Mouse (Mus musculus): Measurements from ENCODE around the gene Olfr1054. TPM values are rescaled to one million over a fixed set of nuclear protein-coding genes. Genes with fewer than 3 reads are reported as not detected.
"Not testable (repeated sequence)": the region's sequence is repeated elsewhere in the genome, so short reads cannot be mapped to it uniquely, and the experiment has no call there.

Olfr1054 gene
- polyA plus RNA-seq (2012; rRNA removed) = not detected in 2 replicates

- Histone ChIP-seq H3K27me3 (ENCODE audit: control insufficient read depth, insufficient read depth, low read length) (no peaks in the 10 kb centered on the region), H3K36me3 (ENCODE audit: control insufficient read depth, insufficient read depth, low read length) (no peaks in the 10 kb centered on the region), H3K4me3 (ENCODE audit: extremely low read depth, insufficient read depth, insufficient read length) (no peak within 1 kb of the TSS; the same call in 1 of the 2 replicates), H3K27ac (ENCODE audit: insufficient read depth, low read length) (no peak within 1 kb of the TSS), H3K4me1 (ENCODE audit: control insufficient read depth, insufficient read depth, insufficient read length) (no peaks in the 10 kb centered on the region)
- 91% methylated on average over 3 of the region's 3 CpGs for WGBS
- TF ChIP-seq POLR2A (IDR thresholded peaks at IDR 0.05; ENCODE audit: low read depth, low read length) (no peak), CTCF (IDR thresholded peaks at IDR 0.05; ENCODE audit: extremely low read depth, insufficient read depth, insufficient read length, insufficient replicate concordance) (no peak)
- DNase-seq (ENCODE audit: low read depth in 1 of 2, low spot score in 2 of 2) = no peak
Measured at GRCm38 (mm10) chr2:86335333-86335732, at the start of gene Olfr1054. TSS of gene Olfr1054 (minus strand) at chr2:86335433.

DNA sequence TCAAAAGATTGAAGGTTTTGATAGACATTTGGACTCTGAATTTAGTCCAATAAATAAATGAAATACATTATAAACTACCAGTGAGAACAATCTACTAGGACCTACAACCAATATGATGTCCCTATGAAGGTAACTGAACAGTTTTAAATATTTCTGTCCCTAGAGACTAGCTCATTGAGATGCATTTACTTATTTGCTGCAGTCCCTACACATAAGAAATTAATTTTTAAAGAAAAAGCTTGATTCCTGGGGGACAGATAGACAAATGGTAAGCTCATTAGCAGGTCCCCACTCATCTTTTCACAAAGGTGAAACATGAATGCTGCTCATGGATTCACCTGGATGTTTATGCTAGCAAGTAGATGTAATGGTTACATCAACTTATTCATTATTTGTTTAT is 43.1 kb upstream of the Olfr1054 start, which contains the start of gene Olfr1057:
Gene Olfr1057 (minus strand): TSS at position 101 of the 400 bp plus-strand sequence.
- no peak within 1 kb of the TSS for H3K27ac ChIP-seq (ENCODE audit: insufficient read depth, low read length)

DNA sequence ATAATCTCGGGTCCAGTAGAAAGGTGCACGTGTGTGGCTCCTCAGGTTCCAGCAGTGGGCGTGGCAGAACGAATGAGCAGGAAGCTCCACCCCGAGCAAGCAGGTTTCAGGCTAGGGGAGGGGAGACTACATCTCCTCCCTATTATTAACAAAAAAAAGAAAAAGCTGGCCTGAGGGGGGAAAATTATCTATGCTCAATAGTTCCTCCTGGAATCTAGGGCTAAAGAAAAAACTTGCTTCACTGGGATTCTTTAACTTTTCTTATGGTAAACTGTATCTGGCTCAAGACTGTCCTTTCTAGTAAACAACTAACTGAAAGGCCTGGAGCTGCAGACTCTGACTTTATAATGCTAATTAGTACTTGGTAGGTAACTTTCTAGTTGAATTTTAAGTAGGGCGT is 31.1 kb upstream of the Olfr1054 start:
- not testable (repeated sequence) for H3K27ac ChIP-seq (ENCODE audit: insufficient read depth, low read length); DNase-seq (ENCODE audit: low read depth in 1 of 2, low spot score in 2 of 2); H3K36me3 ChIP-seq (ENCODE audit: control insufficient read depth, insufficient read depth, low read length); H3K4me1 ChIP-seq (ENCODE audit: control insufficient read depth, insufficient read depth, insufficient read length); H3K4me3 ChIP-seq (ENCODE audit: extremely low read depth, insufficient read depth, insufficient read length); H3K27me3 ChIP-seq (ENCODE audit: control insufficient read depth, insufficient read depth, low read length)
- 92% methylated on average over 2 of the region's 6 CpGs for WGBS

More for the DNA sequence above, 43.1 kb upstream of the Olfr1054 start, which contains the start of gene Olfr1057:
- DNase-seq (ENCODE audit: low read depth in 1 of 2, low spot score in 2 of 2) = no peak
- Histone ChIP-seq H3K27me3 (ENCODE audit: control insufficient read depth, insufficient read depth, low read length) (no peaks in the 10 kb centered on the region), H3K4me1 (ENCODE audit: control insufficient read depth, insufficient read depth, insufficient read length) (no peaks in the 10 kb centered on the region), H3K4me3 (ENCODE audit: extremely low read depth, insufficient read depth, insufficient read length) (no peak within 1 kb of the TSS), H3K36me3 (ENCODE audit: control insufficient read depth, insufficient read depth, low read length) (no peaks in the 10 kb centered on the region)
- TF ChIP-seq CTCF (IDR thresholded peaks at IDR 0.05; ENCODE audit: extremely low read depth, insufficient read depth, insufficient read length, insufficient replicate concordance) (no peak), POLR2A (IDR thresholded peaks at IDR 0.05; ENCODE audit: low read depth, low read length) (no peak)

GRCm38 (mm10) chr2:86362369-86362768 is 27.1 kb upstream of the Olfr1054 start, which contains the start of gene Olfr1056:
TSS of gene Olfr1056 (minus strand) at chr2:86362469.
- Histone ChIP-seq H3K27me3 (ENCODE audit: control insufficient read depth, insufficient read depth, low read length) (no peaks in the 10 kb centered on the region), H3K4me1 (ENCODE audit: control insufficient read depth, insufficient read depth, insufficient read length) (no peaks in the 10 kb centered on the region), H3K27ac (ENCODE audit: insufficient read depth, low read length) (no peak within 1 kb of the TSS), H3K4me3 (ENCODE audit: extremely low read depth, insufficient read depth, insufficient read length) (no peak within 1 kb of the TSS), H3K36me3 (ENCODE audit: control insufficient read depth, insufficient read depth, low read length) (no peaks in the 10 kb centered on the region)
- no peak for DNase-seq (ENCODE audit: low read depth in 1 of 2, low spot score in 2 of 2)
- TF ChIP-seq CTCF (IDR thresholded peaks at IDR 0.05; ENCODE audit: extremely low read depth, insufficient read depth, insufficient read length, insufficient replicate concordance) (no peak), POLR2A (IDR thresholded peaks at IDR 0.05; ENCODE audit: low read depth, low read length) (no peak)

- not testable (repeated sequence) for DNase-seq (ENCODE audit: low read depth in 1 of 2, low spot score in 2 of 2); H3K4me1 ChIP-seq (ENCODE audit: control insufficient read depth, insufficient read depth, insufficient read length); H3K36me3 ChIP-seq (ENCODE audit: control insufficient read depth, insufficient read depth, low read length); H3K27me3 ChIP-seq (ENCODE audit: control insufficient read depth, insufficient read depth, low read length); H3K4me3 ChIP-seq (ENCODE audit: extremely low read depth, insufficient read depth, insufficient read length); H3K27ac ChIP-seq (ENCODE audit: insufficient read depth, low read length)
- WGBS = 85% methylated on average over 1 of the region's 1 CpGs
Measured at GRCm38 (mm10) chr2:86351751-86352150, 16.5 kb upstream of the Olfr1054 start.

GRCm38 (mm10) chr2:86350184-86350583 is 15.0 kb upstream of the Olfr1054 start, which contains the start of gene Olfr1055:
TSS of gene Olfr1055 (minus strand) at chr2:86350284.
- TF ChIP-seq POLR2A (IDR thresholded peaks at IDR 0.05; ENCODE audit: low read depth, low read length) (no peak), CTCF (IDR thresholded peaks at IDR 0.05; ENCODE audit: extremely low read depth, insufficient read depth, insufficient read length, insufficient replicate concordance) (no peak)
- H3K27ac ChIP-seq (ENCODE audit: insufficient read depth, low read length) = no peak within 1 kb of the TSS
- no peaks in the 10 kb centered on the region for H3K27me3 ChIP-seq (ENCODE audit: control insufficient read depth, insufficient read depth, low read length)
- H3K36me3 ChIP-seq (ENCODE audit: control insufficient read depth, insufficient read depth, low read length) = no peaks in the 10 kb centered on the region
- H3K4me1 ChIP-seq (ENCODE audit: control insufficient read depth, insufficient read depth, insufficient read length) = no peaks in the 10 kb centered on the region
- no peak for DNase-seq (ENCODE audit: low read depth in 1 of 2, low spot score in 2 of 2)
- WGBS = 86% methylated on average over 5 of the region's 5 CpGs
- H3K4me3 ChIP-seq (ENCODE audit: extremely low read depth, insufficient read depth, insufficient read length) = no peak within 1 kb of the TSS

DNA sequence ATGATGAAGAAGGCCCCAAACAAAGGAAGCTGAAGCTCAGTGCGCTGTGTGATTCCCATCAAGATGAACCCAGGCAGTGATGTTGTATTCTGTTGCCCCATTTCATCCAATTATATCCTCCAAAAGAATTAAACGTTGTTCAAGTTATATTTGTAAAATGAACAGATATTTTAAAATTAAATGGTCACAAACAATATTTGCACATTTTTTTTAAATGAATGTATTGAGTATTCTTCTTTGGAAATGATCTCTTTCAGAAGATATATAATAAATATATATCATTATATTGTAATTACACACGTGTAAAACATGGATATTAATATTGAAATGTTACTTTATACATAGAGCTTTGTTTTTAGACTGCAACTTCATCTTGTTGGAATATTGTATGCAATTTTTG is 20.0 kb downstream of the Olfr1054 start, which contains the start of gene Olfr1053:
Gene Olfr1053 (minus strand): TSS at position 101 of the 400 bp plus-strand sequence.
- H3K27ac ChIP-seq (ENCODE audit: insufficient read depth, low read length) = no peak within 1 kb of the TSS
- H3K4me1 ChIP-seq (ENCODE audit: control insufficient read depth, insufficient read depth, insufficient read length) = no peaks in the 10 kb centered on the region
- TF ChIP-seq POLR2A (IDR thresholded peaks at IDR 0.05; ENCODE audit: low read depth, low read length) = no peak
- TF ChIP-seq CTCF (IDR thresholded peaks at IDR 0.05; ENCODE audit: extremely low read depth, insufficient read depth, insufficient read length, insufficient replicate concordance) = no peak
- WGBS = 57% methylated on average over 3 of the region's 3 CpGs
- H3K4me3 ChIP-seq (ENCODE audit: extremely low read depth, insufficient read depth, insufficient read length) = no peak within 1 kb of the TSS
- H3K36me3 ChIP-seq (ENCODE audit: control insufficient read depth, insufficient read depth, low read length) = no peaks in the 10 kb centered on the region
- H3K27me3 ChIP-seq (ENCODE audit: control insufficient read depth, insufficient read depth, low read length) = no peaks in the 10 kb centered on the region
- no peak for DNase-seq (ENCODE audit: low read depth in 1 of 2, low spot score in 2 of 2)
